Mouse (Mus musculus): ENCODE data around the gene Vsx1.

DNA sequence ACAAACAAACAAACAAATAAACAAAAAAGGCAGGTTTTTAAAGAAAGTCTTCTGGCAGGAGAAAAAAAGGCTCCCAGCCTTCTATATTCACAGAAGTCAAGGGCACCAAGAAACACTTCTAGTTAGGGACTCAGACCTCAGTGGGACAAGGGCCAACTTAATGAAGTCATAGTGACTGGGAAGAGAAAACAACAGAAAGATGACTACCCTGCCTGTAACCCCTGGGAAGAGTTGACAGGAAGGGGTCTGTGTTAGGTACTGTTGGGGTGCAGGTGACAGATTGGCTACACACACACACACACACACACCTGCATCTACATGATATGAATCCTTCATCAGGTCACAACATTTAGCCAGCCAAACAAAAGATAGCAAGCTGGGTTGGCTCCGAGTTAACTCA lies 46.0 kb downstream of the Vsx1 start:
- TF ChIP-seq CTCF (IDR thresholded peaks at IDR 0.05; ENCODE audit: low read depth) (no peak), EP300 (IDR thresholded peaks at IDR 0.05; ENCODE audit: low read depth) (no peak)

All from heart, postnatal 0 days (tissue).